Mouse (Mus musculus) liver, adult 2 months (tissue): Measurements from ENCODE around the gene Pih1d1. TPM values are rescaled to one million over a fixed set of nuclear protein-coding genes. Genes with fewer than 3 reads are reported as not detected.
"Not testable (repeated sequence)": the region's sequence is repeated elsewhere in the genome, so short reads cannot be mapped to it uniquely, and the experiment has no call there.

Source experiments
- DNase-seq: peaks from one replicate; pipeline ENCODE4 v3.0.0-alpha.2; 2011; ENCODE audit warnings: low read depth, low spot score; ENCODE audit errors: extremely low read depth
- H3K27ac ChIP-seq: fragments of 200-500 bp; replicated peaks from 2 replicates; pipeline ENCODE4 v1.5.1; 2012; ENCODE audit warnings: low read depth, mild to moderate bottlenecking, control low read depth, inconsistent platforms, low read length; ENCODE audit not compliant: insufficient read depth
- H3K27me3 ChIP-seq: fragments of 200-500 bp; 2 replicates; pipeline ENCODE4 v1.6.1; 2012; ENCODE audit warnings: mild to moderate bottlenecking, moderate library complexity, low read length, inconsistent platforms; ENCODE audit not compliant: control insufficient read depth, insufficient read depth
- H3K36me3 ChIP-seq: fragments of 200-500 bp; 2 replicates; pipeline ENCODE4 v1.6.1; 2012; ENCODE audit warnings: low read length, inconsistent platforms; ENCODE audit not compliant: control insufficient read depth, insufficient read depth
- H3K4me1 ChIP-seq: fragments of 200-500 bp; 2 replicates; pipeline ENCODE4 v1.6.1; 2011; ENCODE audit warnings: low read length; ENCODE audit not compliant: control insufficient read depth, insufficient read depth
- H3K4me3 ChIP-seq: fragments of 200-500 bp; 2 replicates; pipeline ENCODE4 v1.5.1; 2011; ENCODE audit warnings: low read depth, mild to moderate bottlenecking, control low read depth, low read length, moderate library complexity; ENCODE audit not compliant: insufficient read depth
- H3K79me2 ChIP-seq: fragments of 200-500 bp; 2 replicates; pipeline ENCODE4 v1.6.1; 2012; ENCODE audit warnings: inconsistent platforms, mild to moderate bottlenecking, low read length, moderate library complexity; ENCODE audit not compliant: control insufficient read depth, insufficient read depth
- H3K9ac ChIP-seq: fragments of 200-500 bp; 2 replicates; pipeline ENCODE4 v1.6.1; 2012; ENCODE audit warnings: low read depth, mild to moderate bottlenecking, control low read depth, inconsistent platforms, low read length
- CTCF ChIP-seq: fragments of 200-500 bp; IDR thresholded peaks from 2 replicates; pipeline ENCODE4 v1.5.1; 2011; ENCODE audit warnings: low read depth, low read length, control low read depth
- POLR2A ChIP-seq: fragments of 200-500 bp; IDR thresholded peaks from 2 replicates; pipeline ENCODE4 v1.6.1; 2011; ENCODE audit warnings: low read length, control low read depth; ENCODE audit not compliant: insufficient read depth; ENCODE audit errors: extremely low read depth
- WGBS: fragments of 180-500 bp; shearing (Covaris S2); methylation state at CpG from one replicate; pipeline ENCODE4 v1.1.7; 2018; 5-methylcytosine and 5-hydroxymethylcytosine counted together
- polyA plus RNA-seq: library from polyadenylated mRNA; depleted of rRNA; stranded (reverse); fragments of >200 nt; gene quantifications from 2 replicates; pipeline ENCODE4 v1.2.3, GENCODE M21; 2012
- total RNA-seq: library from RNA; depleted of rRNA; stranded (reverse); fragments of >200 nt; gene quantifications from 2 replicates; pipeline ENCODE4 v1.2.3, GENCODE M21; 2014

Gene Pih1d1
- total and polyA plus RNA-seq, 2 experiments = 48.0 to 62.1 TPM

- Histone ChIP-seq H3K36me3 (peaks cover 30% of the 10 kb centered on the region; the same call in 1 of the 2 replicates), H3K27ac (no peak overlapping the region; the same call in 1 of the 2 replicates), H3K4me3 (no peak overlapping the region), H3K9ac (no peak overlapping the region), H3K79me2 (peaks cover 11% of the 10 kb centered on the region; the same call in 1 of the 2 replicates), H3K27me3 (no peaks in the 10 kb centered on the region), H3K4me1 (peaks cover 30% of the 10 kb centered on the region)
- 60% methylated on average over 7 of the region's 7 CpGs for WGBS
- no peak for TF ChIP-seq CTCF
- TF ChIP-seq POLR2A = no peak
- DNase-seq = peak; percentile 39
These were observed 28.9 kb upstream of the Pih1d1 start for GRCm38 (mm10) chr7:45125144-45125600.

- 86% methylated on average over 5 of the region's 5 CpGs for WGBS
- not testable (repeated sequence) for H3K9ac ChIP-seq, H3K27me3 ChIP-seq, H3K27ac ChIP-seq, H3K4me3 ChIP-seq, DNase-seq
- peaks cover 30% of the 10 kb centered on the region; the same call in 1 of the 2 replicates for H3K36me3 ChIP-seq
- H3K79me2 ChIP-seq = peaks cover 11% of the 10 kb centered on the region; the same call in 1 of the 2 replicates
- peaks cover 31% of the 10 kb centered on the region for H3K4me1 ChIP-seq
These were observed 28.5 kb upstream of the Pih1d1 start for GRCm38 (mm10) chr7:45125649-45126048.

GRCm38 (mm10) chr7:45126147-45126843 lies 27.8 kb upstream of the Pih1d1 start:
- Histone ChIP-seq H3K36me3 (peaks cover 29% of the 10 kb centered on the region; the same call in 1 of the 2 replicates), H3K9ac (peak overlapping the region; percentile 95), H3K4me3 (no peak overlapping the region), H3K79me2 (peaks cover 11% of the 10 kb centered on the region; the same call in 1 of the 2 replicates), H3K27me3 (no peaks in the 10 kb centered on the region), H3K4me1 (peaks cover 35% of the 10 kb centered on the region), H3K27ac (no peak overlapping the region)
- TF ChIP-seq CTCF = no peak
- TF ChIP-seq POLR2A = no peak
- no peak for DNase-seq
- WGBS = 78% methylated on average over 17 of the region's 17 CpGs

- TF ChIP-seq POLR2A (no peak), CTCF (peak; percentile 11; the same call in 1 of the 2 replicates)
- H3K27me3 ChIP-seq = no peaks in the 10 kb centered on the region
- H3K9ac ChIP-seq = peak overlapping the region; percentile 95
- peaks cover 41% of the 10 kb centered on the region for H3K4me1 ChIP-seq
- peak overlapping the region; percentile 90; the same call in 1 of the 2 replicates for H3K4me3 ChIP-seq
- no peak for DNase-seq
- peaks cover 11% of the 10 kb centered on the region; the same call in 1 of the 2 replicates for H3K79me2 ChIP-seq
- H3K36me3 ChIP-seq = peaks cover 25% of the 10 kb centered on the region; the same call in 1 of the 2 replicates
- peak overlapping the region; percentile 22; the same call in 1 of the 2 replicates for H3K27ac ChIP-seq
- WGBS = 31% methylated on average over 21 of the region's 21 CpGs
These were observed 27.0 kb upstream of the Pih1d1 start for GRCm38 (mm10) chr7:45126844-45127699.

GRCm38 (mm10) chr7:45127700-45128224 lies 26.3 kb upstream of the Pih1d1 start:
- H3K27me3 ChIP-seq = no peaks in the 10 kb centered on the region
- WGBS = 1% methylated on average over 6 of the region's 6 CpGs
- peak overlapping the region; percentile 83 for H3K27ac ChIP-seq
- H3K4me3 ChIP-seq = peak overlapping the region; percentile 90
- TF ChIP-seq CTCF (no peak), POLR2A (no peak)
- peaks cover 11% of the 10 kb centered on the region; the same call in 1 of the 2 replicates for H3K79me2 ChIP-seq
- H3K4me1 ChIP-seq = peaks cover 38% of the 10 kb centered on the region
- no peak for DNase-seq
- peak overlapping the region; percentile 95 for H3K9ac ChIP-seq
- H3K36me3 ChIP-seq = peaks cover 21% of the 10 kb centered on the region; the same call in 1 of the 2 replicates
